Mouse (Mus musculus) MEL (cell line): ENCODE results near the gene Vgll4. TPM values are rescaled to one million over a fixed set of nuclear protein-coding genes. Genes with fewer than 3 reads are reported as not detected.

ENCODE experiments used
- DNase-seq: peaks from one replicate; pipeline ENCODE4 v3.0.0; 2011; ENCODE audit warnings: low read depth, low spot score
- H3K27ac ChIP-seq: 2 replicates; pipeline ENCODE4 v1.5.1; 2012; ENCODE audit warnings: low read depth, mild to moderate bottlenecking, control low read depth, low read length, moderate library complexity; ENCODE audit not compliant: control insufficient read depth
- H3K27me3 ChIP-seq, 2 experiments: fragments of 150-350 bp in 1 of 2; sonication (generic) in 1 of 2; 2 replicates each; pipeline ENCODE4 v1.6.1; 2012; ENCODE audit warnings: low read length in 2 of 2, mild to moderate bottlenecking in 2 of 2, improper control_type of control experiment in 1 of 2, moderate library complexity in 1 of 2; ENCODE audit not compliant: insufficient read depth in 2 of 2, control insufficient read depth in 1 of 2
- H3K36me3 ChIP-seq, 2 experiments: 2 replicates each; pipeline ENCODE4 v1.6.1; 2012 to 2014; ENCODE audit warnings: low read length in 2 of 2, improper control_type of control experiment in 1 of 2, inconsistent platforms in 1 of 2, mild to moderate bottlenecking in 1 of 2; ENCODE audit not compliant: insufficient read depth in 2 of 2, control insufficient read depth in 1 of 2
- H3K4me1 ChIP-seq, 2 experiments: fragments of 150-350 bp in 1 of 2; sonication (generic) in 1 of 2; 2 replicates each; pipeline ENCODE4 v1.6.1; 2012; ENCODE audit warnings: low read length in 2 of 2, improper control_type of control experiment in 1 of 2, mild to moderate bottlenecking in 1 of 2; ENCODE audit not compliant: insufficient read depth in 2 of 2, control insufficient read depth in 1 of 2
- H3K4me3 ChIP-seq, 2 experiments: fragments of 150-350 bp in 1 of 2; sonication (generic) in 1 of 2; 2 replicates each; pipeline ENCODE4 v1.5.1; 2012; ENCODE audit warnings: low read depth in 2 of 2, low read length in 2 of 2, mild to moderate bottlenecking in 2 of 2, moderate library complexity in 2 of 2, control low read depth in 1 of 2, improper control_type of control experiment in 1 of 2; ENCODE audit not compliant: control insufficient read depth in 1 of 2, insufficient read depth in 1 of 2
- H3K79me2 ChIP-seq: 2 replicates; pipeline ENCODE4 v1.6.1; 2012; ENCODE audit warnings: mild to moderate bottlenecking, low read length, moderate library complexity; ENCODE audit not compliant: control insufficient read depth, poor library complexity, insufficient read depth
- H3K9ac ChIP-seq: 2 replicates; pipeline ENCODE4 v1.6.1; 2012; ENCODE audit warnings: low read depth, mild to moderate bottlenecking, control low read depth, low read length, moderate library complexity; ENCODE audit not compliant: control insufficient read depth, poor library complexity, severe bottlenecking
- H3K9me3 ChIP-seq: fragments of 150-350 bp; sonication (generic); replicated peaks from 2 replicates; pipeline ENCODE4 v1.6.1; 2012; ENCODE audit warnings: mild to moderate bottlenecking, low read length, improper control_type of control experiment, moderate library complexity; ENCODE audit not compliant: insufficient read depth
- CHD2 ChIP-seq: IDR thresholded peaks from 2 replicates; pipeline ENCODE4 v1.6.1; 2011; ENCODE audit warnings: low read length, improper control_type of control experiment
- E2F4 ChIP-seq: IDR thresholded peaks from 2 replicates; pipeline ENCODE4 v1.6.1; 2011; ENCODE audit warnings: low read depth, low read length, improper control_type of control experiment, borderline replicate concordance
- ELF1 ChIP-seq: IDR thresholded peaks from 2 replicates; pipeline ENCODE4 v1.6.1; 2014; ENCODE audit warnings: low read depth, mild to moderate bottlenecking, inconsistent platforms, low read length, improper control_type of control experiment, moderate library complexity
- EP300 ChIP-seq, 2 experiments: IDR thresholded peaks; 2 replicates each; pipeline ENCODE4 v1.6.1; 2011; ENCODE audit warnings: improper control_type of control experiment in 2 of 2, low read length in 2 of 2, low read depth in 1 of 2, mild to moderate bottlenecking in 1 of 2
- GABPA ChIP-seq: IDR thresholded peaks from 2 replicates; pipeline ENCODE4 v1.6.1; 2012; ENCODE audit warnings: low read depth, mild to moderate bottlenecking, inconsistent platforms, low read length, improper control_type of control experiment, moderate library complexity
- GATA1 ChIP-seq: IDR thresholded peaks from 2 replicates; pipeline ENCODE4 v1.6.1; 2011; ENCODE audit warnings: low read depth, low read length, improper control_type of control experiment
- KAT2A ChIP-seq: conservative IDR thresholded peaks from 2 replicates; pipeline ENCODE4 v1.6.1; 2012; ENCODE audit warnings: low read depth, low read length, improper control_type of control experiment, inconsistent platforms
- MAX ChIP-seq: IDR thresholded peaks from 2 replicates; pipeline ENCODE4 v1.6.1; 2011; ENCODE audit warnings: low read length, improper control_type of control experiment
- MEF2A ChIP-seq: IDR thresholded peaks from 2 replicates; pipeline ENCODE4 v1.6.1; 2014; ENCODE audit warnings: low read depth, mild to moderate bottlenecking, inconsistent platforms, low read length, improper control_type of control experiment; ENCODE audit not compliant: poor library complexity, insufficient replicate concordance, severe bottlenecking; ENCODE audit errors: extremely low read depth
- MXI1 ChIP-seq: IDR thresholded peaks from 2 replicates; pipeline ENCODE4 v1.6.1; 2011; ENCODE audit warnings: mild to moderate bottlenecking, low read depth, low read length, improper control_type of control experiment
- NELFE ChIP-seq: IDR thresholded peaks from 2 replicates; pipeline ENCODE4 v1.6.1; 2011; ENCODE audit warnings: low read depth, low read length, improper control_type of control experiment
- POLR2AphosphoS2 ChIP-seq: IDR thresholded peaks from 2 replicates; pipeline ENCODE4 v1.6.1; 2011; ENCODE audit warnings: low read length, improper control_type of control experiment
- POLR2AphosphoS5 ChIP-seq: IDR thresholded peaks from 2 replicates; pipeline ENCODE4 v1.6.1; 2012; ENCODE audit warnings: low read depth, borderline replicate concordance, mild to moderate bottlenecking, inconsistent platforms, low read length, moderate library complexity, mixed read lengths
- RCOR1 ChIP-seq: IDR thresholded peaks from 2 replicates; pipeline ENCODE4 v1.6.1; 2012; ENCODE audit warnings: low read depth, mild to moderate bottlenecking, inconsistent platforms, low read length, improper control_type of control experiment
- TCF12 ChIP-seq: IDR thresholded peaks from 2 replicates; pipeline ENCODE4 v1.6.1; 2014; ENCODE audit warnings: low read depth, mild to moderate bottlenecking, inconsistent platforms, low read length, improper control_type of control experiment, moderate library complexity
- UBTF ChIP-seq: IDR thresholded peaks from 2 replicates; pipeline ENCODE4 v1.6.1; 2012; ENCODE audit warnings: low read depth, mild to moderate bottlenecking, inconsistent platforms, low read length, improper control_type of control experiment, moderate library complexity, borderline replicate concordance; ENCODE audit not compliant: insufficient read depth
- polyA plus RNA-seq, 2 experiments: library from polyadenylated mRNA; stranded (reverse) in 1 of 2; unstranded in 1 of 2; fragments of >175 nt in 1 of 2; fragments of >200 nt in 1 of 2; gene quantifications; 2 replicates each; pipeline versions ENCODE4 v1.2.1 to v1.2.4; 2012; ENCODE audit warnings: low replicate concordance in 2 of 2, low read depth in 1 of 2; ENCODE audit not compliant: insufficient read length in 2 of 2, insufficient read depth in 1 of 2, missing spikeins in 1 of 2
- total RNA-seq: library from RNA; depleted of rRNA; stranded (reverse); fragments of 300-350 nt; gene quantifications from 2 replicates; pipeline ENCODE4 v1.2.3, GENCODE M21; 2012

Gene Vgll4
- total and polyA plus RNA-seq, 3 experiments, result 18.1 to 21.5 TPM; not detected in 1

DNA sequence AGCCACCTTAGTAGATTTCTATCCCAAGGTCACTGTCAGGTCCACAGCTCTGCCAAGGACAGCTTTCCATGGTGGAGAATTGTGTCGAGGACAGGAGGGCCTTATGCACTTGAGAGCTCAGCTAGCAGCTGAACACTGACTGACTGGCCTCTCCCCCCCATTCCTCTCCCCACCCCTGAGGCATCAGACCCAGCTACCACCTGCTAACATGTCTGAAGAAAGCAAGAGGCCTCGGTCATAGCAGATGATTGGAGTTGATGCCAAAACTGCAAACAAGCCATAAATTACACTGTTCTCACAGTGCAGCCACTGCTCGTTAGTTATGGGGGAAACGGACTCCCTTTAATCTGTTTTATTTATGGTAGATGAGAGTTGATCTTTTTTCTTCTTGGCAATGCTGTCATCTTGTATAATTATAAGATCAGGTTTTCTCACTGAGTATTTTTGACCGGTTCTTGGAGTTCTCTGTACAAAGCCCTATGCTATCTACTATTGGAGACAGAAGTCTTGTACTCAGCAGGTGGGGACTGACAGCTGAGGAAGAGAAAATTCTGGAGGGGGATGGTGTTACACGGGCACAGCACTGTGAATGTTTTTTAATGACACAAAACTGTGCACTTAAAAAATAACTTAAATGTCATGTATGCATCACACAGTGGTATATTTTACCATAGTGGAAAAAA, 155.5 kb downstream of the Vgll4 start:
- Histone ChIP-seq H3K4me3 (no peak overlapping the region), H3K9ac (no peak overlapping the region), H3K4me1 (peaks cover 6 to 23% of the 10 kb centered on the region in 2 experiments), H3K27ac (no peak overlapping the region), H3K79me2 (no peaks in the 10 kb centered on the region), H3K36me3 (peaks cover 0 to 21% of the 10 kb centered on the region in 2 experiments; a peak in 2 of 4 replicates), H3K9me3 (no peaks in the 10 kb centered on the region), H3K27me3 (no peaks in the 10 kb centered on the region)
- no peak for DNase-seq
- TF ChIP-seq E2F4, result no peak
- no peak for TF ChIP-seq EP300 (IDR thresholded peaks at IDR 0.05; ENCODE audit: low read depth in 1 of 2, low read length in 2 of 2)
- TF ChIP-seq MAX, result no peak
- no peak for TF ChIP-seq MEF2A
- TF ChIP-seq GATA1, result no peak
- TF ChIP-seq MXI1, result no peak

DNA sequence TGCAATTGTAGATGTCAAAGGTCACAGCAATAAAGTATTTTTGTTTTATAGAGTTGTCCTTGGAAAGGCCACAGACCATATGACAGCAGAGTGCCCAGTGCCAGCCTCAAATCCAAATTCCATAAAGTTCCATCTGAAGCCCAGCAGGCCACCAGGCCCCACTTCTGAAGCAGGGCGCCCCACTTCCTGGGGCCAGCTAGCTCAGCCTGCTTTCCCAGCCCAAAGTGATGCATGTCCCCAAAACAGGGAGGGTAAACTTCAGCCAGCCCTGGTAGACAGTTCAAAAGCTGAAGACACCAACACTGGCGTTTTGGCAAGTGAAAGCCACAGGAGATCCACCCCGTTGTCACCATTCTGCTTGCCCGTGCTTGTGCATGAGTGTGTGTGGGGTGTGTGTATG, 157.0 kb downstream of the Vgll4 start:
- Histone ChIP-seq H3K9me3 (no peaks in the 10 kb centered on the region), H3K4me1 (peaks cover 2 to 12% of the 10 kb centered on the region in 2 experiments; a peak in 2 of 4 replicates), H3K4me3 (no peak overlapping the region), H3K27me3 (no peaks in the 10 kb centered on the region), H3K9ac (no peak overlapping the region), H3K27ac (no peak overlapping the region), H3K79me2 (no peaks in the 10 kb centered on the region), H3K36me3 (peaks cover 0 to 9% of the 10 kb centered on the region in 2 experiments; a peak in 2 of 4 replicates)
- TF ChIP-seq MAX, result no peak
- no peak for TF ChIP-seq KAT2A
- no peak for TF ChIP-seq CHD2
- TF ChIP-seq POLR2AphosphoS2, result no peak
- no peak for TF ChIP-seq ELF1
- TF ChIP-seq POLR2AphosphoS5, result no peak
- TF ChIP-seq RCOR1, result no peak
- no peak for TF ChIP-seq MEF2A
- no peak for TF ChIP-seq TCF12
- TF ChIP-seq NELFE, result no peak
- no peak for TF ChIP-seq UBTF
- no peak for TF ChIP-seq GABPA
- DNase-seq, result no peak
